Mouse (Mus musculus) frontal cortex, postnatal 10 days (tissue): ENCODE data around the gene Cux1.

Experiments used
- DNase-seq, 2 experiments: peaks; one replicate each; pipeline ENCODE4 v3.0.0; 2022; ENCODE audit warnings: low spot score in 2 of 2, mixed read lengths in 1 of 2

Gene Cux1

GRCm38 (mm10) chr5:136321378-136321777 is 245.9 kb downstream of the Cux1 start:
- no peak for DNase-seq

- DNase-seq, result no peak
These were observed 254.7 kb downstream of the Cux1 start for GRCm38 (mm10) chr5:136312566-136312965.

GRCm38 (mm10) chr5:136312166-136312565 is 255.1 kb downstream of the Cux1 start:
- no peak for DNase-seq

GRCm38 (mm10) chr5:136306254-136306653 is 261.0 kb downstream of the Cux1 start:
- no peak for DNase-seq

GRCm38 (mm10) chr5:136303409-136303983 is 263.8 kb downstream of the Cux1 start:
- peak; percentile 37 to 58 for DNase-seq

- DNase-seq, result no peak
These were observed 266.4 kb downstream of the Cux1 start for GRCm38 (mm10) chr5:136300880-136301279.

- DNase-seq, result no peak
These were observed 269.6 kb downstream of the Cux1 start for GRCm38 (mm10) chr5:136297691-136298090.

- no peak for DNase-seq
These were observed 270.4 kb downstream of the Cux1 start for GRCm38 (mm10) chr5:136296911-136297310.

- no peak for DNase-seq
These were observed 274.3 kb downstream of the Cux1 start for GRCm38 (mm10) chr5:136292971-136293418.

GRCm38 (mm10) chr5:136292361-136292760 is 274.9 kb downstream of the Cux1 start:
- DNase-seq, result no peak

- no peak for DNase-seq
These were observed 275.7 kb downstream of the Cux1 start for GRCm38 (mm10) chr5:136291562-136291961.

- DNase-seq, result no peak
These were observed 277.5 kb downstream of the Cux1 start for GRCm38 (mm10) chr5:136289776-136290175.

- no peak for DNase-seq
These were observed 278.8 kb downstream of the Cux1 start for GRCm38 (mm10) chr5:136288351-136289081.

- no peak for DNase-seq
These were observed 280.7 kb downstream of the Cux1 start for GRCm38 (mm10) chr5:136286566-136286965.

GRCm38 (mm10) chr5:136285106-136285505 is 282.2 kb downstream of the Cux1 start:
- no peak for DNase-seq

GRCm38 (mm10) chr5:136281351-136281750 is 285.9 kb downstream of the Cux1 start:
- DNase-seq, result no peak

- DNase-seq, result no peak
These were observed 292.6 kb downstream of the Cux1 start for GRCm38 (mm10) chr5:136274739-136275138.

GRCm38 (mm10) chr5:136269937-136270336 is 297.4 kb downstream of the Cux1 start:
- DNase-seq, result no peak

GRCm38 (mm10) chr5:136266077-136266476 is 301.2 kb downstream of the Cux1 start:
- no peak for DNase-seq

- peak; percentile 29 to 44 for DNase-seq
These were observed 303.9 kb downstream of the Cux1 start for GRCm38 (mm10) chr5:136263342-136263741.

- peak in 1 of 2 experiments; percentile 58 for DNase-seq
These were observed 308.4 kb downstream of the Cux1 start for GRCm38 (mm10) chr5:136258919-136259318.

- DNase-seq, result peak; percentile 43 to 75
These were observed 314.4 kb downstream of the Cux1 start for GRCm38 (mm10) chr5:136252899-136253298.

- no peak for DNase-seq
These were observed 316.3 kb downstream of the Cux1 start for GRCm38 (mm10) chr5:136251004-136251403.
